Mouse (Mus musculus): ENCODE data around the gene Ube2z. TPM values are rescaled to one million over a fixed set of nuclear protein-coding genes. Genes with fewer than 3 reads are reported as not detected.
"Not testable (repeated sequence)": the region's sequence is repeated elsewhere in the genome, so short reads cannot be mapped to it uniquely, and the experiment has no call there.

Ube2z gene
- polyA plus RNA-seq (2015; fragmentation: Nextera tagmentation; extraction: Ambion mirVana), result 25.6 and 35.2 TPM in 2 replicates

- H3K9me3 ChIP-seq (replicated peaks), result no peaks in the 10 kb centered on the region
- H3K27ac ChIP-seq, result peak within 1 kb of the TSS; percentile 79
- H3K4me1 ChIP-seq (replicated peaks), result peaks cover 27% of the 10 kb centered on the region
- H3K4me3 ChIP-seq, result peak within 1 kb of the TSS; percentile 95
- peaks cover 21% of the 10 kb centered on the region for H3K36me3 ChIP-seq
- ATAC-seq (replicated peaks; ENCODE audit: insufficient number of reproducible peaks, insufficient read depth, low FRiP score, low read depth), result peak; percentile 98
- WGBS, result 5% methylated on average over 45 of the region's 50 CpGs
- H3K27me3 ChIP-seq, result no peaks in the 10 kb centered on the region
- peak within 1 kb of the TSS; percentile 88 for H3K4me2 ChIP-seq
- peak within 1 kb of the TSS; percentile 95 for H3K9ac ChIP-seq
Measured at GRCm38 (mm10) chr11:96065215-96065911, at the start of gene Ube2z. Gene Ube2z, minus strand, starts transcription at chr11:96065388.

- no peaks in the 10 kb centered on the region for H3K9me3 ChIP-seq (replicated peaks)
- no peak overlapping the region for H3K27ac ChIP-seq
- 43% methylated on average over 2 of the region's 2 CpGs for WGBS
- no peak overlapping the region for H3K4me3 ChIP-seq
- peaks cover 6% of the 10 kb centered on the region; the same call in 1 of the 2 replicates for H3K27me3 ChIP-seq
- H3K36me3 ChIP-seq, result no peaks in the 10 kb centered on the region
- no peak overlapping the region for H3K9ac ChIP-seq
- H3K4me1 ChIP-seq (replicated peaks), result no peaks in the 10 kb centered on the region
- no peak for ATAC-seq (replicated peaks; ENCODE audit: insufficient number of reproducible peaks, insufficient read depth, low FRiP score, low read depth)
- H3K4me2 ChIP-seq, result no peak overlapping the region
Measured at GRCm38 (mm10) chr11:96114077-96114476, 48.9 kb upstream of the Ube2z start.

DNA sequence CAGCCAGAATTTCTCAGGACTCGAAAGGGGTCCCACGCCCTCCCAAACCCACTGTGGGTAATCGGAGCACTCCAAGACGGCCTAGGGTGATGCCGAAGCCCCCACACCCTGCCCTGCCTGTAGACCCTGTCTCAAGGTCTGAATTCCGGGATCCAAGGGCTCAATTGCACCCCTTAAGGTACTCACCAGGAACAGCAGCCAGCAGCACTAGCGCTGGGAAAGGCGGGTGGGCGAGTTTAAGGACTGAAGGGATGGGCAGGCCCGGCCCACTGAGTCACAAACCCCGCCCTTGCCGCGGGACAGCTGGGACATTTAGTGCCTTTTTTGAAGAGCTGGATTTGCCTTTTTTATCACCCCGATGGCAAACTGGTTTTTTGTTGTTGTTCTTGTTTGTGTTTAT, 46.6 kb upstream of the Ube2z start, which contains the start of gene Calcoco2:
Calcoco2 (minus strand) TSS at position 214 of the 400 bp plus-strand sequence.
- no peak within 1 kb of the TSS for H3K27ac ChIP-seq
- H3K36me3 ChIP-seq, result no peaks in the 10 kb centered on the region
- 31% methylated on average over 14 of the region's 14 CpGs for WGBS
- H3K9ac ChIP-seq, result no peak within 1 kb of the TSS
- ATAC-seq (replicated peaks; ENCODE audit: insufficient number of reproducible peaks, insufficient read depth, low FRiP score, low read depth), result no peak
- H3K27me3 ChIP-seq, result peaks cover 6% of the 10 kb centered on the region; the same call in 1 of the 2 replicates
- H3K9me3 ChIP-seq (replicated peaks), result no peaks in the 10 kb centered on the region
- no peak within 1 kb of the TSS for H3K4me3 ChIP-seq
- no peak within 1 kb of the TSS for H3K4me2 ChIP-seq
- H3K4me1 ChIP-seq (replicated peaks), result no peaks in the 10 kb centered on the region

DNA sequence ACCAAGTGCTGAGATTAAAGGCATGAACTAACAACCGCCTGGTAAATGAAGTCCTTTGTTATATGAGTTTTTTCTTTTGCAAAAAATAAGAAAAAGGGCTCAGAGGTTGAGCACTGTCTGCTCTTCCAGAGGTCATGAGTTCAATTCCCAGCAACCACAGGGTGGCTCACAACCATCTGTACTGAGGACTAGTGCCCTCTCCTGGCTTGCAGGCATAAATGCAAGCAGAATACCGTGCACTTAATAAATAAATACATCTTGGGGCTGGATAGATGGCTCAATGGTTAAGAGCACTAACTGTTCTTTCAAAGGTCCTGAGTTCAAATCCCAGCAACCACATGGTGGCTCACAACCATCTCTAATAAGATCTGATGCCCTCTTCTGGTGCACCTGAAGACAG, 45.8 kb upstream of the Ube2z start:
- ATAC-seq (replicated peaks; ENCODE audit: insufficient number of reproducible peaks, insufficient read depth, low FRiP score, low read depth), result not testable (repeated sequence)

GRCm38 (mm10) chr11:96108376-96108775, 43.2 kb upstream of the Ube2z start:
- WGBS, result 74% methylated on average over 1 of the region's 1 CpGs
- no peaks in the 10 kb centered on the region for H3K4me1 ChIP-seq (replicated peaks)
- peaks cover 6% of the 10 kb centered on the region; the same call in 1 of the 2 replicates for H3K27me3 ChIP-seq
- H3K27ac ChIP-seq, result no peak overlapping the region
- H3K4me2 ChIP-seq, result no peak overlapping the region
- H3K9ac ChIP-seq, result no peak overlapping the region
- H3K36me3 ChIP-seq, result no peaks in the 10 kb centered on the region
- H3K4me3 ChIP-seq, result no peak overlapping the region
- H3K9me3 ChIP-seq (replicated peaks), result no peaks in the 10 kb centered on the region
- ATAC-seq (replicated peaks; ENCODE audit: insufficient number of reproducible peaks, insufficient read depth, low FRiP score, low read depth), result no peak

More for the DNA sequence above, 45.8 kb upstream of the Ube2z start:
- H3K27me3 ChIP-seq; H3K9me3 ChIP-seq (replicated peaks); H3K27ac ChIP-seq; H3K4me1 ChIP-seq (replicated peaks); H3K9ac ChIP-seq; H3K4me3 ChIP-seq; H3K36me3 ChIP-seq; H3K4me2 ChIP-seq: not testable (repeated sequence)
- WGBS, result 55% methylated on average over 2 of the region's 2 CpGs

DNA sequence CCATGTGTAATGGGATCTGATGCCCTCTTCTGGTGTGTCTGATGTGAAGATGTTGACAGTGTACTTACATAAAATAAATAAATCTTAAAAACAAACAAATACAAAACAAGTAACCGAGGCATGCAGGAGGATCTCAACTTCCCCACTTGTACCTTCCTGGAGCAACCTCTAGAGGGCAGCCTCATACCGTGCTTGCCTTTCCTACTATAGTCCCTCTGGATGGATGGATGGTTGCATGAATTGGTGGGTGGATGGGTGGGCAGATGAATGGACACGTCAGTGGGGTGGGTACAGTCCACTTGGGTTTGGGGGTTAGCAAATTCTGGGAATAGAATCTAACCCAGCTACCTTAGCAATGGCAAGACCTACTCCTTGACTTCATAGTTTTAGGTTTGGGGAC, 28.2 kb upstream of the Ube2z start:
- peak overlapping the region; percentile 72 for H3K27ac ChIP-seq
- H3K4me3 ChIP-seq, result no peak overlapping the region
- H3K4me1 ChIP-seq (replicated peaks), result peaks cover 12% of the 10 kb centered on the region
- no peak overlapping the region for H3K4me2 ChIP-seq
- no peaks in the 10 kb centered on the region for H3K27me3 ChIP-seq
- 11% methylated on average over 3 of the region's 3 CpGs for WGBS
- no peaks in the 10 kb centered on the region for H3K9me3 ChIP-seq (replicated peaks)
- no peaks in the 10 kb centered on the region for H3K36me3 ChIP-seq
- H3K9ac ChIP-seq, result no peak overlapping the region
- no peak for ATAC-seq (replicated peaks; ENCODE audit: insufficient number of reproducible peaks, insufficient read depth, low FRiP score, low read depth)

- no peak overlapping the region for H3K9ac ChIP-seq
Measured at GRCm38 (mm10) chr11:96092674-96093291, 27.6 kb upstream of the Ube2z start.

GRCm38 (mm10) chr11:96091073-96091472, 25.9 kb upstream of the Ube2z start:
- Histone ChIP-seq H3K36me3 (no peaks in the 10 kb centered on the region), H3K9ac (no peak overlapping the region), H3K9me3 (replicated peaks) (no peaks in the 10 kb centered on the region), H3K27me3 (no peaks in the 10 kb centered on the region), H3K4me2 (no peak overlapping the region), H3K27ac (no peak overlapping the region), H3K4me3 (no peak overlapping the region), H3K4me1 (replicated peaks) (peaks cover 12% of the 10 kb centered on the region)
- WGBS, result 70% methylated on average over 2 of the region's 2 CpGs
- ATAC-seq (replicated peaks; ENCODE audit: insufficient number of reproducible peaks, insufficient read depth, low FRiP score, low read depth), result no peak

More at GRCm38 (mm10) chr11:96092674-96093291, 27.6 kb upstream of the Ube2z start:
- Histone ChIP-seq H3K27me3 (no peaks in the 10 kb centered on the region), H3K9me3 (replicated peaks) (no peaks in the 10 kb centered on the region), H3K4me2 (peak overlapping the region; percentile 23; the same call in 1 of the 2 replicates), H3K4me3 (no peak overlapping the region), H3K27ac (peak overlapping the region; percentile 72), H3K4me1 (replicated peaks) (peaks cover 12% of the 10 kb centered on the region), H3K36me3 (no peaks in the 10 kb centered on the region)
- WGBS, result 20% methylated on average over 7 of the region's 7 CpGs
- ATAC-seq (replicated peaks; ENCODE audit: insufficient number of reproducible peaks, insufficient read depth, low FRiP score, low read depth), result peak; percentile 55; the same call in 1 of the 2 replicates

GRCm38 (mm10) chr11:96087981-96088380, 22.8 kb upstream of the Ube2z start:
- no peak overlapping the region for H3K4me2 ChIP-seq
- no peak for ATAC-seq (replicated peaks; ENCODE audit: insufficient number of reproducible peaks, insufficient read depth, low FRiP score, low read depth)
- H3K36me3 ChIP-seq, result no peaks in the 10 kb centered on the region
- no peak overlapping the region for H3K27ac ChIP-seq
- H3K9me3 ChIP-seq (replicated peaks), result no peaks in the 10 kb centered on the region
- no peak overlapping the region for H3K9ac ChIP-seq
- H3K4me1 ChIP-seq (replicated peaks), result peaks cover 9% of the 10 kb centered on the region
- no peaks in the 10 kb centered on the region for H3K27me3 ChIP-seq
- WGBS, result 81% methylated on average over 6 of the region's 6 CpGs
- H3K4me3 ChIP-seq, result no peak overlapping the region

DNA sequence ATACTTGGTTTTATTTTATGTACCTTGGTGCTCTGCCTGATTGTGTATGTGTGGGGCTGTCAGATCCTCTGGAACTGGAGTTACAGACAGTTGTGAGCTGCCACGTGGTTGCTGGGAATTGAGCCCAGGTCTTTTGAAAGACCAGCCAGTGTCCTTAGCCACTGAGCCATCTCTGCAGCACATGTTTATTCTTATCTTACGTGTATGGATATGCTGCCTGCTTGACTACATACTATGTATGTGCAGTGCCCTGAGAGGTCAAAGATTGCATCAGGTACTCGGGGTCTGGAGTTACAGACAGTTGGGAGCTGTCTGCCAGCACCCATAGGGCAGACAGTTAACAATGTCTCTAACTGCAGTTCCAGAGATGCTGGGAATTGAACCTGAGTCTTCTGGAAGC, 17.5 kb upstream of the Ube2z start:
- no peak for ATAC-seq (replicated peaks; ENCODE audit: insufficient number of reproducible peaks, insufficient read depth, low FRiP score, low read depth)
- Histone ChIP-seq H3K27me3 (no peaks in the 10 kb centered on the region), H3K4me3 (no peak overlapping the region), H3K9ac (no peak overlapping the region), H3K4me2 (no peak overlapping the region), H3K4me1 (replicated peaks) (no peaks in the 10 kb centered on the region), H3K27ac (no peak overlapping the region), H3K36me3 (no peaks in the 10 kb centered on the region), H3K9me3 (replicated peaks) (no peaks in the 10 kb centered on the region)
- 60% methylated on average over 3 of the region's 3 CpGs for WGBS

GRCm38 (mm10) chr11:96080736-96081135, 15.5 kb upstream of the Ube2z start:
- Histone ChIP-seq H3K27me3 (no peaks in the 10 kb centered on the region), H3K9ac (no peak overlapping the region), H3K27ac (no peak overlapping the region), H3K4me1 (replicated peaks) (peaks cover 4% of the 10 kb centered on the region), H3K9me3 (replicated peaks) (no peaks in the 10 kb centered on the region), H3K36me3 (no peaks in the 10 kb centered on the region), H3K4me3 (no peak overlapping the region), H3K4me2 (no peak overlapping the region)
- WGBS, result 67% methylated on average over 5 of the region's 5 CpGs
- ATAC-seq (replicated peaks; ENCODE audit: insufficient number of reproducible peaks, insufficient read depth, low FRiP score, low read depth), result no peak

Data from heart, embryonic 15.5 days (tissue).